Mouse (Mus musculus) cortical plate, adult 2 months (tissue): Measurements from ENCODE around the gene Lrch4.

ENCODE experiments used
- CTCF ChIP-seq: fragments of 200-500 bp; IDR thresholded peaks from 2 replicates; pipeline ENCODE4 v1.5.1; 2011; ENCODE audit warnings: mild to moderate bottlenecking, control low read depth, low read length; ENCODE audit not compliant: insufficient read depth; ENCODE audit errors: extremely low read depth
- POLR2A ChIP-seq: fragments of 200-500 bp; IDR thresholded peaks from 2 replicates; pipeline ENCODE4 v1.6.1; 2011; ENCODE audit warnings: mild to moderate bottlenecking, low read length, control low read depth; ENCODE audit not compliant: insufficient read depth; ENCODE audit errors: extremely low read depth

DNA sequence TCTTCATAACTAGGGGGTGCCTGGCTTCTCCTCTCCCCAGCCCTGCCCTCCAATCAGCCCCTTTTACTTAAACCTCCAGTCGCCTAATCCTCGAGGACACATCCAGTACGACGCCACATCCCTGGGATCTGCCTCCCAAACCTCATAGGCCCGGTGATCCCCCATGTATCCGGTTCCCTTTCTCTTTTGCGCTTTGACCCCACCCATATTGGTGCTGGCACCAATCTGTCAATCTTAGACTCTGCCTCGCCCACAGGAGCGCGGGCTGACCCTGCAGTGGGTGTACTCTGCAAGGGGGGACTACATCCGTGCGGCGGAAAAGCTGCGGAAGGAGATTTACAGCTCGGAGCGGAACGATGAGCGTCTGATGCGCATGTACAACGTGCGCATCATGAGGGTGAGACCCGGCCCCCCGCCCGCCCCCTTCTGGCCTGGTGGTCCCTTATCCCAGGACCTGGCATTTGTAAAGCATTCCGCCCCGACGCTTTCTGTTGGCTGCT is 45.2 kb upstream of the Lrch4 start:
- TF ChIP-seq POLR2A, result no peak; the same call in 1 of the 2 replicates
- TF ChIP-seq CTCF, result no peak
